Mouse (Mus musculus): Measurements from ENCODE around the gene Pax6.

Gene Pax6

DNA sequence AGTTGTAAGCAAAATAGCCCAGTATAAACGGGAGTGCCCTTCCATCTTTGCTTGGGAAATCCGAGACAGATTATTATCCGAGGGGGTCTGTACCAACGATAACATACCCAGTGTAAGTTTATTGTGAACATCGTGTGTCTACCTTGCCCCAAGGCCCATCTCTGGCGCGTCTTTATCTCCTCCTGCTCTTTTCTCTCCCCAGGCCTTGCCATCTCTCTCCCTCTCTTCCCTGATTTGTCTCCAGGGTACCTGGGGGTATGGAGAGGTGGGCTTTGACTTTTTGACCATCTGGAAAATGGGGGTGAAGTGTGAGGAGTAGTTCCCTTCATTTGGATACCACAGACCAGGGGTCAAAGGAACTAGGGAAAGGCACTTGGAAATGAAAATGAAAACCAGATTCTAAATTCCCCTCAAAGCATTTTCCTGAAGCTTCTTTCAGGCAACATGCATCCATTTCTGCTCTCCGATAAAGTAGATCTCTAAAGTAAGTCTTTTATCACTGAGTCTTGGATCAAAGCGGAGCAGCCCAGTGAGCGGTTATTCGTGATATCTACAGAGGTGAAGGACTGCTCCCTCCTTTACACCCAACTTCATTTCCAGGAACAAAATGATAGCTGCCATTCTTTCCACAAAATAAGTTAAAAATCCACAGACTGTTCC is 16.4 kb downstream of the Pax6 start:
- no peak for DNase-seq (ENCODE audit: low read depth)

- DNase-seq (ENCODE audit: low read depth) = no peak
These were observed 17.0 kb downstream of the Pax6 start for GRCm38 (mm10) chr2:105685651-105686050.

GRCm38 (mm10) chr2:105686363-105687316 is 17.9 kb downstream of the Pax6 start:
- no peak for DNase-seq (ENCODE audit: low read depth)

- no peak for DNase-seq (ENCODE audit: low read depth)
These were observed 18.8 kb downstream of the Pax6 start for GRCm38 (mm10) chr2:105687317-105687991.

DNA sequence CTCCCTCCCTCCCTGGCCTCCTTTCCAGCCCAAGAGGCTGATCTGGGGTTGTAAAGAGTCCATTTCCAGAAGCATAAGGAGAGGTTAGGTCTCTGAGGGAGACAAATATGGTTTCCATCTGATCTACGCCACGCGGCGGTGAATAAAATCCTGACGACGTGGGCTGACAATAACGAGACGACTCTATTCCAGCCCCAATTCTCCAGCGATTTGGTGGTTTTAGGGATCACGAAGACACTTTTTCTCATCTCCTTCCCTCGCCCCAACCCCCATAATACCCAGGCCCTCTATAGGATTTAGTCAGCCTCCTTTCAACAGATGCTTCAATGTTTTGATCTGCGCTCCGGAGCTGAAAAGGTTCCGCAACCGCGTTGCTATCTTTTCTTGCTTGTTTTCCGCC is 19.3 kb downstream of the Pax6 start:
- no peak for DNase-seq (ENCODE audit: low read depth)

GRCm38 (mm10) chr2:105688436-105689303 is 20.0 kb downstream of the Pax6 start:
- DNase-seq (ENCODE audit: low read depth) = no peak

DNA sequence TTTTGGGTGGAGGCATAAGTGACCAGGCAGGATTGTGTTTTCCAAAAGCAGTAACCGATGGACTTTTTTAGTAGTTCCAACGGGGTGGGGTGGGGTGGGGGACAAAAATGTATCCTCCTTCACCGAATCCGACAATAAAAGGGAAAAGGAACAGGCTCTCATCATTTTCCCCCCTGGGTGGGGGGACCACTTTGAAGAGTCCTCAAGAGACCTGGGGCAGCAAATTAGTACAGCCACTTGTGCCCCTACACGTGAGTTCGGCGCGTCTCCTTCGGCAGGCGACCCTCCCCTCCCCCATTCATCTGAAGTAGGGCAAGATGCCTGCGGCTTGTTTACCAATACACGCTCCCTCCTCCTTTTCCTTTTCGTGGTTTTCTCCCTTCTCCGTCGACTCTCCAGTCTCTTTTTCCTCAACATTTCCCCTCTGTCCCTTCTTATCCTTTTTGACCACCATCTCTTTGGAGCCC is 20.6 kb downstream of the Pax6 start:
- DNase-seq (ENCODE audit: low read depth) = no peak

- no peak for DNase-seq (ENCODE audit: low read depth)
These were observed 21.3 kb downstream of the Pax6 start for GRCm38 (mm10) chr2:105689771-105690639.

DNA sequence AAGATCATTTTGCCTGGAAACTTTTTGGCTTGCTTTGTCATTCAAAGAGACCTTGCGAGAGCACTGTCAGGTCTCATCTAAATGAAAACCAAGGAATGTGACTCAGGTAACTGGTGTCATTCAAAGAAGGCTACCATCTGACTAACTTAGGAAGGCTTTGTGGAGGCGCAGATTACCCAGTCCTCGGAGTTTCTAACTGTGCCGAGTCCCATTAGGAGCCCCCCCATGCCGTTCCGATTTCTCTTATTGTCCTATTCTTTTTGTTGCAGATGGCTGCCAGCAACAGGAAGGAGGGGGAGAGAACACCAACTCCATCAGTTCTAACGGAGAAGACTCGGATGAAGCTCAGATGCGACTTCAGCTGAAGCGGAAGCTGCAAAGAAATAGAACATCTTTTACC is 22.6 kb downstream of the Pax6 start:
- DNase-seq (ENCODE audit: low read depth) = no peak

GRCm38 (mm10) chr2:105697741-105698140 is 29.0 kb downstream of the Pax6 start:
- no peak for DNase-seq (ENCODE audit: low read depth)

GRCm38 (mm10) chr2:105698631-105699030 is 29.9 kb downstream of the Pax6 start:
- DNase-seq (ENCODE audit: low read depth) = no peak

DNA sequence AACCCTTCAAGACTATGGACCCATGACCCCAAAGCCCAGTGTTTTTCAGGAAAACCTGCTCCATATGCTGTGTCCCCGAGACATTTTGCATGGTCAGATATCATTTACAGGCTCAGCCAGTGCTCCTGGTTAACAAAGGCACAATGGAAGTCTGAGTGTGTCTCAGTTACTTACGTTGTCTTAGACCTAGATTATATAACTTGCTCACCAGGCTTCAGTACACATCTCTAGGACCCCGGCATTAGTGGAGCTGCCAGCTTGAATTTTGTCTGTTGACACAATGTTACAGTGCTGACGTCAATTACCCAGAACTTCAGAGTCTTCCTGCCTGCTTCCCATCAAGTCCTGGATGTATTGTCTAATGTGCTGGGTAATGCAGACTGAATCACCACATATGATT is 33.1 kb downstream of the Pax6 start:
- DNase-seq (ENCODE audit: low read depth) = no peak

DNA sequence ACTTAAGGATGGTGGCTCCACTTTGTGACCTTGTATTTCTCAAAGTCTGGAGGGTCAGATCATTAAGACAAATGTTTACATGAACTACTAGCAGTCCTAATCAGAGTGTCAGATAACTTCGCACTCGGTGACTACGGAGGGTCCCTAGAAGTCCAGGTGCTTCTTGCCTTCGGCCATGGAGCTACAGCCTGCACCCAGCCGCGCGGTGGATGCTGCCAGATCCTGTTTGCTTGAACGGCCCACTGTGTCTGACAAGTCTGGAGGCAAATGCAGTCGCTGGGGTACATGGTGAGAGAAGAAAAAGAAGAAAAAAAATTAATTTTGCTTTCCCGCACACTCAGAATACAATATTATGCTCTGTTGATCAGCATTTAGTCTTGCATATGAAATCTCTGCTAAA is 33.9 kb downstream of the Pax6 start:
- DNase-seq (ENCODE audit: low read depth) = no peak

DNA sequence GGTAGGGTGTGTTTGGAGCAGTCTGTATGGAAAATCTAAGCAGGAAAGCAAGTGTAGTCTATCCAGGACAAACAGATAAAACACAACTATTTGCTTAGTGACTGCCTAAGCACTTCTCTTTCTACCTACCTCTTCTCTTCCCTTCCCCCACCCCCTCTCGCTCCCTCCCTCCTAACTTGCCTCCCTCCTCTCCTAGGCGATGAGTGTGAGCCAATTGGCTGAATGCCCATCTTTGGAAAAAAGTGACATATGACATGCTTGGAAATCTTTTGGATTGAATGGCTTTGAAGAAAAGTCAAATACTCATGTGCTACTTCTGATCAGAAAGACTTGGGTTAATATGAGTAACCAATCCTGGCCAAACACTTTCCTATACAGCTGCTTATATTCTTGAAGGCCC is 36.6 kb downstream of the Pax6 start:
- peak; percentile 12 for DNase-seq (ENCODE audit: low read depth)

DNA sequence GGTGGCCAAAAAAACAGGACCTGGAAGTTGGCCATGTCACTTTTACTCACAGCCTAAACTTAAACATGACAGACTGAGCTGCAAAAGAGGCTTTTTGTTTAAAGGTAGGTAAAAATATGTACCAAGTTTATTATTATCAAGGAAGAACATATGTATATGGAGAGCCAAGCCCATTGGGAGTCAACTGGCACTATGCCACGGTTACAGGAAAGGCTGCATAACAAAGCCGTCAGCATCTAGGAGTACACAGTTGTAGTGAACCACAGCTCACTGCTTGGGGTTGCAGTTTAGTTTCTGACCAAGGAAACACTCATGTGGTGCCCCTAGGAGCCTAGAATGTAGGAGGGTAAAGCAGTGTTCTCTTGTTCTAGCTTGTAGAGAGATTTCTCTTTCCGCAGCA is 40.4 kb downstream of the Pax6 start:
- DNase-seq (ENCODE audit: low read depth) = peak; percentile 25

DNA sequence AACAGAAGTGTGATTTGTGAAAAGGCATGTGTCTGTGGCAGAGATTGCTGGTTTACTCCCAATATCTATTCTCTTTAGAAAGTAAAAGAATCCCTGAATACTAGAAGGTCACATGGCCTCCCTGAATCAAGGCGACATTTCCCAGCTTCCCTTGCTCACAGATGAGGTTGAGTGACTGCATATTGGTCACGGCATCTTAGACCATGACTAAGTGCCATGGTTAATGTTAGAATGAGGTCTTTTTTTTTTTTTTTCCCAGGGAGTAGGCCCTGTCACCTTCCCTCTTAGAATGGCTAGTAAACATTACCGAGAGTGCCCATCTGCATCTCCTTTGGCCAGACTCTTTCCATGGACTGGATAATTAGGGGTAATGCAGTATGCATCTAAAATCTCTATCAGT is 41.8 kb downstream of the Pax6 start:
- DNase-seq (ENCODE audit: low read depth) = no peak

GRCm38 (mm10) chr2:105715409-105716115 is 46.9 kb downstream of the Pax6 start:
- no peak for DNase-seq (ENCODE audit: low read depth)

DNA sequence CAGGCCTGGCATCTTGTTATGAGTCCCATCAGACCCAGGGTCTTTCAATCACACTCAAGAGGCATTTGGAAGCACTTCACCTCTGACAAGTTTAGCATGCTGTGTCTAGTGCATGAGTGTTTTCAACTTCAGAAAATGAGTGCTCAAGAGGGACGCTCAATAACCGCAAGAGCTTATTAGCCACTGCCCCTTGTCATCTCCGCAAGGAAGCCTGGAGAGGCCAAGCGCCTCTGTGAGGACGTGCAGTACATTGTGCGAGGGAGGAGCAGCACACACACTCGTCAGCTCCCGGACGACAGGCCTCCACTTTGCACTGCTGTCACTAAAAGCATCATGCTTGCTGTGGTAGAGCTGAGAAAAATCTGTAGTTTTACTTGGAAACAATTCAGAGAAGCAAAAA is 58.0 kb downstream of the Pax6 start:
- DNase-seq (ENCODE audit: low read depth) = no peak

- no peak for DNase-seq (ENCODE audit: low read depth)
These were observed 62.0 kb downstream of the Pax6 start for GRCm38 (mm10) chr2:105730704-105731103.

- no peak for DNase-seq (ENCODE audit: low read depth)
These were observed 67.5 kb downstream of the Pax6 start for GRCm38 (mm10) chr2:105736166-105736565.

Measured in NIH3T3 (cell line).